Mouse (Mus musculus): ENCODE results near the gene Mterf4.
"Not testable (repeated sequence)": the region's sequence is repeated elsewhere in the genome, so short reads cannot be mapped to it uniquely, and the experiment has no call there.

Gene Mterf4

DNA sequence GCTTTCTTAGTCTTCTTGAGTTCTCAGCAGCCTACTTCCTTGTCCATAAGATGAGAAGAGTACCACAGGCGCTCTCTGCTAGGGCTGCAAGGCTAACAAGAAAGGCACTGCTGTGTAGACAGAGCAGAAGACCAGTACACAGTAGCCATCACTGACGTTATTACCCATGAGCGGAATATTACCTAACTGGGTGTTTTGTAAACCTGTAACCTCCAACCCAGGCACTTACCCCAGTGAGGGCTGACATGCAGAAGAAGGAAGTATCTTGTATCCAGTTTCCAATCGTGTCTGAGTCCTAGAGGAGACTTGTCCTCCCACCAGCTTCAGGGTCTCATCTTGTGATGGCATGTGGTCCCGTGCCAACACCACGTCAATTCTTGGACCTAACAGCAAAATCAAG lies 18.3 kb upstream of the Mterf4 start:
- H3K36me3 ChIP-seq (ENCODE audit: insufficient read depth, low read length), result peaks cover 98% of the 10 kb centered on the region
- H3K27me3 ChIP-seq (ENCODE audit: insufficient read depth, low read length), result no peaks in the 10 kb centered on the region
- TF ChIP-seq CTCF (conservative IDR thresholded peaks at IDR 0.05; ENCODE audit: low read length) (no peak), POU5F1 (IDR thresholded peaks at IDR 0.05; ENCODE audit: borderline replicate concordance, low read length) (no peak), NANOG (IDR thresholded peaks at IDR 0.05; ENCODE audit: borderline replicate concordance, low read length) (no peak)
- no peak overlapping the region for H3K4me3 ChIP-seq (replicated peaks; ENCODE audit: low read length)
- H3K9me3 ChIP-seq (ENCODE audit: low read length), result no peaks in the 10 kb centered on the region
- no peaks in the 10 kb centered on the region for H3K4me1 ChIP-seq (replicated peaks; ENCODE audit: low read depth, low read length)

DNA sequence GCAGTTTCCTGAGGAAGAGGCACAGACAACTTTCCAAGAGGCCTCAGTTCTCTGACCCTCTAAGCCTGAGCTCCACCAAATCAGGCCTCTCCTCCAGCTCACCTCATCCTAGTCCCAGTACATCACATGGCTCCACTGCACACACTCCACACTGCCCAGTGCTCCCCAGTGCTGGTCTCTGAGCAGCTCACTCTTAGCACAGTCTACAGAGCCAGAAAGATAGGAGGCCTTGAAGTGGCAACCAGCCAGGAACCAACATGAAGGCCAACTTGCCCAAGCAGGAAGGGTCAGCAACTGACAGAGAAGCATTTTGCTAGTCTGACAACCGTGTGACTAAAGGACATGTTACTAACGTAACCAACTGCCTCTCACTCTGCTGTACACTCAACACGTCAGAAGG lies 5.1 kb downstream of the Mterf4 start:
- no peak for TF ChIP-seq CTCF (conservative IDR thresholded peaks at IDR 0.05; ENCODE audit: low read length)
- Histone ChIP-seq H3K36me3 (ENCODE audit: insufficient read depth, low read length) (peaks cover 92% of the 10 kb centered on the region), H3K9me3 (ENCODE audit: low read length) (no peaks in the 10 kb centered on the region), H3K4me3 (replicated peaks; ENCODE audit: low read length) (no peak overlapping the region), H3K27me3 (ENCODE audit: insufficient read depth, low read length) (no peaks in the 10 kb centered on the region), H3K4me1 (replicated peaks; ENCODE audit: low read depth, low read length) (peaks cover 51% of the 10 kb centered on the region)

- Histone ChIP-seq H3K4me3 (replicated peaks; ENCODE audit: low read length) (no peak overlapping the region), H3K4me1 (replicated peaks; ENCODE audit: low read depth, low read length) (peaks cover 46% of the 10 kb centered on the region), H3K27me3 (ENCODE audit: insufficient read depth, low read length) (no peaks in the 10 kb centered on the region), H3K9me3 (ENCODE audit: low read length) (no peaks in the 10 kb centered on the region), H3K36me3 (ENCODE audit: insufficient read depth, low read length) (peaks cover 92% of the 10 kb centered on the region)
- no peak for TF ChIP-seq POU5F1 (IDR thresholded peaks at IDR 0.05; ENCODE audit: borderline replicate concordance, low read length)
- TF ChIP-seq NANOG (IDR thresholded peaks at IDR 0.05; ENCODE audit: borderline replicate concordance, low read length), result no peak
- TF ChIP-seq CTCF (conservative IDR thresholded peaks at IDR 0.05; ENCODE audit: low read length), result no peak
Observed at GRCm38 (mm10) chr1:93299791-93300190, 5.9 kb downstream of the Mterf4 start.

DNA sequence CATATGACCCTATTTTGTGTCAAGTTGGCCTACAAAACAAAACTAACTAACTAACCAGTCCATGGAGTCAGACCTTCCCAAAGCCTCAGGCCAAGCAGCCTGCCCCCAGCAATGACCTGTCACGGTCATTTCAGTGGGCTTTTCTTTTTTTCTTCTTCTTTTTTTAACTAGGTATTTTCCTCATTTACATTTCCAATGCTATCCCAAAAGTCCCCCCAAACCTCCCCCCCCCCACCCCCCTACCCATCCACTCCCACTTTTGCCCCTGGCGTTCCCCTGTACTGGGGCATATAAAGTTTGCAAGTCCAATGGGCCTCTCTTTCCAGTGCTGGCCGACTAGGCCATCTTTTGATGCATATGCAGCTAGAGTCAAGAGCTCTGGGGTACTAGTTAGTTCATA lies 11.2 kb downstream of the Mterf4 start:
- Histone ChIP-seq H3K36me3 (ENCODE audit: insufficient read depth, low read length) (peaks cover 59% of the 10 kb centered on the region), H3K4me1 (replicated peaks; ENCODE audit: low read depth, low read length) (peaks cover 17% of the 10 kb centered on the region)
- H3K9me3 ChIP-seq (ENCODE audit: low read length); H3K4me3 ChIP-seq (replicated peaks; ENCODE audit: low read length); H3K27me3 ChIP-seq (ENCODE audit: insufficient read depth, low read length): not testable (repeated sequence)

DNA sequence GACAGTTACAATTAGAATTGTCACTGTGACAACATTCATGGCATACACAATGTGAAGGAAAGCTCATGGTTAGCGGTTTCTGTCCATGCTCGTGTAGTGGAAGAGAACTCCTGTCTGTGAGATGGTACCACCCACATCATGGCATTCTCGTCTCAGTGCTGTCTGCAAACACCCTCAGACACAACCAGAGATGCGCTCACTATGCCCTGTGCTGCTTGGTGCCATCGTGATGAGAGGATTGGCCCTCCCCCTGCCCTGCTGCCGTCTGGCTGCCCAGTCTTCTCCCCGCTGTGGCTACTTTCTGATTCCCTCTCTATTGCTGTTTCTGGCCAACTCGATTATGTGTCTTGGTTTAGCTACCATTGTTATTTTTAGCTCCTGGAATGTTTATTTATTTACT lies 13.7 kb downstream of the Mterf4 start:
- TF ChIP-seq NANOG (IDR thresholded peaks at IDR 0.05; ENCODE audit: borderline replicate concordance, low read length) (no peak), CTCF (conservative IDR thresholded peaks at IDR 0.05; ENCODE audit: low read length) (no peak), POU5F1 (IDR thresholded peaks at IDR 0.05; ENCODE audit: borderline replicate concordance, low read length) (no peak)
- Histone ChIP-seq H3K4me1 (replicated peaks; ENCODE audit: low read depth, low read length) (peaks cover 2% of the 10 kb centered on the region; the same call in 1 of the 2 replicates), H3K27me3 (ENCODE audit: insufficient read depth, low read length) (no peaks in the 10 kb centered on the region), H3K9me3 (ENCODE audit: low read length) (no peaks in the 10 kb centered on the region), H3K36me3 (ENCODE audit: insufficient read depth, low read length) (peaks cover 55% of the 10 kb centered on the region), H3K4me3 (replicated peaks; ENCODE audit: low read length) (no peak overlapping the region)

DNA sequence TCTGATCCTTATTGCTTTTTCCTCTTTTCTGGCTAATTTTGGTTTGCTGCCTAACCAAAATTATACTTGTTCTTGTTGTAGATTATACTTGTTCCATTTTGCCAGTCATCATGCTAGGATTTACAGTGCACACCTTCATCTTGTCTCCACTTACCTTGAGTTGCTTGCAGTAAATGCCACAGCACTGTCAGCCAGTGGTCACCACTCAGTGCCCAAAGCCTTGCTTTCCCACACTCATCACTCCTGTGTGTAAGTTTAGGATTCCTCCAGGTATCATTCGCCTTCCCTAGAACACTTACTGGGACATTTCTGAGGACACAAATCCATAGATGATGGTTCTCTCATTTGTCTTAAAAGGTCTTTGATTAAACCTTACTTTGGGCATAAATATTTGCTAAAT lies 14.1 kb downstream of the Mterf4 start:
- TF ChIP-seq POU5F1 (IDR thresholded peaks at IDR 0.05; ENCODE audit: borderline replicate concordance, low read length) (no peak), CTCF (conservative IDR thresholded peaks at IDR 0.05; ENCODE audit: low read length) (no peak), NANOG (IDR thresholded peaks at IDR 0.05; ENCODE audit: borderline replicate concordance, low read length) (no peak)

GRCm38 (mm10) chr1:93290956-93291355 lies 14.8 kb downstream of the Mterf4 start:
- Histone ChIP-seq H3K9me3 (ENCODE audit: low read length) (no peaks in the 10 kb centered on the region), H3K4me3 (replicated peaks; ENCODE audit: low read length) (no peak overlapping the region), H3K4me1 (replicated peaks; ENCODE audit: low read depth, low read length) (peaks cover 2% of the 10 kb centered on the region; the same call in 1 of the 2 replicates), H3K36me3 (ENCODE audit: insufficient read depth, low read length) (peaks cover 53% of the 10 kb centered on the region), H3K27me3 (ENCODE audit: insufficient read depth, low read length) (no peaks in the 10 kb centered on the region)
- TF ChIP-seq POU5F1 (IDR thresholded peaks at IDR 0.05; ENCODE audit: borderline replicate concordance, low read length) (no peak), CTCF (conservative IDR thresholded peaks at IDR 0.05; ENCODE audit: low read length) (no peak), NANOG (IDR thresholded peaks at IDR 0.05; ENCODE audit: borderline replicate concordance, low read length) (no peak)

More for the DNA sequence above, 14.1 kb downstream of the Mterf4 start:
- peaks cover 2% of the 10 kb centered on the region; the same call in 1 of the 2 replicates for H3K4me1 ChIP-seq (replicated peaks; ENCODE audit: low read depth, low read length)
- H3K9me3 ChIP-seq (ENCODE audit: low read length), result no peaks in the 10 kb centered on the region
- H3K36me3 ChIP-seq (ENCODE audit: insufficient read depth, low read length), result peaks cover 53% of the 10 kb centered on the region
- no peaks in the 10 kb centered on the region for H3K27me3 ChIP-seq (ENCODE audit: insufficient read depth, low read length)
- no peak overlapping the region for H3K4me3 ChIP-seq (replicated peaks; ENCODE audit: low read length)

GRCm38 (mm10) chr1:93289678-93290214 lies 16.0 kb downstream of the Mterf4 start:
- no peaks in the 10 kb centered on the region for H3K9me3 ChIP-seq (ENCODE audit: low read length)
- H3K4me3 ChIP-seq (replicated peaks; ENCODE audit: low read length), result no peak overlapping the region
- H3K4me1 ChIP-seq (replicated peaks; ENCODE audit: low read depth, low read length), result peaks cover 2% of the 10 kb centered on the region; the same call in 1 of the 2 replicates
- no peaks in the 10 kb centered on the region for H3K27me3 ChIP-seq (ENCODE audit: insufficient read depth, low read length)
- H3K36me3 ChIP-seq (ENCODE audit: insufficient read depth, low read length), result peaks cover 56% of the 10 kb centered on the region
- TF ChIP-seq POU5F1 (IDR thresholded peaks at IDR 0.05; ENCODE audit: borderline replicate concordance, low read length) (no peak), NANOG (IDR thresholded peaks at IDR 0.05; ENCODE audit: borderline replicate concordance, low read length) (no peak)

- no peaks in the 10 kb centered on the region for H3K9me3 ChIP-seq (ENCODE audit: low read length)
- no peak overlapping the region for H3K4me3 ChIP-seq (replicated peaks; ENCODE audit: low read length)
- H3K4me1 ChIP-seq (replicated peaks; ENCODE audit: low read depth, low read length), result peaks cover 26% of the 10 kb centered on the region
- H3K27me3 ChIP-seq (ENCODE audit: insufficient read depth, low read length), result 0 out of 2 replicates have a peak, but pooled peaks cover 3% of the 10 kb centered on the region
- H3K36me3 ChIP-seq (ENCODE audit: insufficient read depth, low read length), result peaks cover 12% of the 10 kb centered on the region; the same call in 1 of the 2 replicates
- TF ChIP-seq CTCF (conservative IDR thresholded peaks at IDR 0.05; ENCODE audit: low read length), result no peak
- TF ChIP-seq POU5F1 (IDR thresholded peaks at IDR 0.05; ENCODE audit: borderline replicate concordance, low read length), result no peak
- no peak for TF ChIP-seq NANOG (IDR thresholded peaks at IDR 0.05; ENCODE audit: borderline replicate concordance, low read length)
Observed at GRCm38 (mm10) chr1:93277041-93277440, 28.7 kb downstream of the Mterf4 start.
